Mouse (Mus musculus): ENCODE data around the gene Fth1. TPM values are rescaled to one million over a fixed set of nuclear protein-coding genes. Genes with fewer than 3 reads are reported as not detected.

Fth1 gene
- polyA plus RNA-seq (2014; fragmentation: Illumina TruSeq; extraction: RNeasy Lipid Tissue Mini Kit (QIAGEN cat#74804)) = 1,110 TPM

DNA sequence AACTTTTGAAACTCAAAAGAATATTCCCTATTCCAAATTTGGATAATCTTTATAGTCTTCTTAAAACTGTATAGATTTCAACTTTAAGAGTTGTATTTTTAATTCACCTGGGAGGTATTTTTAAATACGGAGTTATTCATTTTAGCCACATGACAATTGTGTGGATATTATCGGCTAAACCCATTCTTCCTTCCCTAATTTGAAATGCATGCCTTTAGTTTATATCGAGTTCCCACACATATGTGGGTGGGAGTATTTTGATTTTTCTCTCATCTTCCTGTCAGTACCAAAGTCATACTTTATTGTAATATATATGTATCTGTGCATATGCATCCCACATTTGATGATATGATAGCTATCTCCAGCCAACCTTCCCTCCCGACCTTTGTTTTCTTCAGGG, at the start of gene Fth1:
TSS of gene Fth1 (plus strand) at position 341 of the 400 bp plus-strand sequence.

DNA sequence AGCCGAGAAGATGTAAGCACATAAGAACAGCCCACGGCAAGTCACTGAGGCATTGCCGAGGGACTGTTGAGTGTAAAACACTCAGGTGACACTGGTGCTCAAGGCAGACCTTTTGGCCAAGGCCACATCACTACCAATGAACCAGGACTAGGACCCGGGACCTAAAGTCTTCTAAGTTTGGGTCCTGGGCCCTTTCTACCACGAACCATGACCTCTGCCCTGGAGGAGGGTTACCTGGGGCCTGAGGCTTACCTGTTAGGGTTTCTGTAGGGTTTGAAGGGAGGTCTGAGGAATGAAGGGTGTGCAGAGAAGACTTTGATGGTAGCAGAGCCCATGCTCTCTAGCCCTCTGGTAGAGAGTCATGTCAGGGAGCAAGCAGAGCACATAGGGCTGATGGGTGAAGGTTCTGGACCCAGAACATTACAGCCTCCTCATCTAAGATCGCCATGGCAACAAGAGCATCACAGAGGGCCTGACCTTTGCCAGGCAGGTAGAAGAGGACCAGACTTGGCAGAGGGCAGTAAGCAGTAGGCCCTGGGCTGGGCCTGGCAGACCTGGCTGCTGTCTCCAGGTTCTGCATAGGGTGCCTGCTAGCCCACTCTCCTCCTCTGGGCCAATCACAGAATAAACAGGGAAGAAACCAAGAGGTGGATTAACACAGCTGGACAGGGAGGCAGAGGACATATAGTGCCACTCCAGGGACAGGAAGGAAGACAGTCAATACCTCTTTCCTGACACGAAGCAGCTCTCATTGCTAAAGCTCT, 21.0 kb downstream of the Fth1 start, which contains the start of the genes Best1 and Rab3il1:
TSS of gene Best1 (minus strand) at position 428 of the 764 bp plus-strand sequence.
TSS of gene Rab3il1 (plus strand) at position 464 of the 764 bp plus-strand sequence.

Other genes starting within 250 kb of the Fth1 start
- gene Scgb2a2, start 133.0 kb upstream of the Fth1 start, polyA plus RNA-seq (2014; fragmentation: Illumina TruSeq; extraction: RNeasy Lipid Tissue Mini Kit (QIAGEN cat#74804)) = not detected
- 15.3 TPM for gene Incenp, start 81.0 kb upstream of the Fth1 start, polyA plus RNA-seq (2014; fragmentation: Illumina TruSeq; extraction: RNeasy Lipid Tissue Mini Kit (QIAGEN cat#74804))
- 0.71 TPM for gene Best1, start 21.0 kb downstream of the Fth1 start, polyA plus RNA-seq (2014; fragmentation: Illumina TruSeq; extraction: RNeasy Lipid Tissue Mini Kit (QIAGEN cat#74804))
- gene Rab3il1, start 21.1 kb downstream of the Fth1 start, polyA plus RNA-seq (2014; fragmentation: Illumina TruSeq; extraction: RNeasy Lipid Tissue Mini Kit (QIAGEN cat#74804)) = 2.9 TPM
- gene Fads3, start 61.0 kb downstream of the Fth1 start, polyA plus RNA-seq (2014; fragmentation: Illumina TruSeq; extraction: RNeasy Lipid Tissue Mini Kit (QIAGEN cat#74804)) = 8.5 TPM
- gene Fads2, start 121.1 kb downstream of the Fth1 start, polyA plus RNA-seq (2014; fragmentation: Illumina TruSeq; extraction: RNeasy Lipid Tissue Mini Kit (QIAGEN cat#74804)) = 23.0 TPM
- gene Fads1, start 202.3 kb downstream of the Fth1 start, polyA plus RNA-seq (2014; fragmentation: Illumina TruSeq; extraction: RNeasy Lipid Tissue Mini Kit (QIAGEN cat#74804)) = 116 TPM
- gene Tmem258, start 223.4 kb downstream of the Fth1 start, polyA plus RNA-seq (2014; fragmentation: Illumina TruSeq; extraction: RNeasy Lipid Tissue Mini Kit (QIAGEN cat#74804)) = 27.8 TPM
- gene Fen1, start 223.6 kb downstream of the Fth1 start, polyA plus RNA-seq (2014; fragmentation: Illumina TruSeq; extraction: RNeasy Lipid Tissue Mini Kit (QIAGEN cat#74804)) = 3.8 TPM

All from ovary, adult 10 weeks (tissue).